Mouse (Mus musculus): Measurements from ENCODE around the gene Gm11992. TPM values are rescaled to one million over a fixed set of nuclear protein-coding genes. Genes with fewer than 3 reads are reported as not detected.

The Gm11992 gene
- 0.40 and 0.43 TPM in 2 replicates for polyA plus RNA-seq (2012; rRNA removed)

DNA sequence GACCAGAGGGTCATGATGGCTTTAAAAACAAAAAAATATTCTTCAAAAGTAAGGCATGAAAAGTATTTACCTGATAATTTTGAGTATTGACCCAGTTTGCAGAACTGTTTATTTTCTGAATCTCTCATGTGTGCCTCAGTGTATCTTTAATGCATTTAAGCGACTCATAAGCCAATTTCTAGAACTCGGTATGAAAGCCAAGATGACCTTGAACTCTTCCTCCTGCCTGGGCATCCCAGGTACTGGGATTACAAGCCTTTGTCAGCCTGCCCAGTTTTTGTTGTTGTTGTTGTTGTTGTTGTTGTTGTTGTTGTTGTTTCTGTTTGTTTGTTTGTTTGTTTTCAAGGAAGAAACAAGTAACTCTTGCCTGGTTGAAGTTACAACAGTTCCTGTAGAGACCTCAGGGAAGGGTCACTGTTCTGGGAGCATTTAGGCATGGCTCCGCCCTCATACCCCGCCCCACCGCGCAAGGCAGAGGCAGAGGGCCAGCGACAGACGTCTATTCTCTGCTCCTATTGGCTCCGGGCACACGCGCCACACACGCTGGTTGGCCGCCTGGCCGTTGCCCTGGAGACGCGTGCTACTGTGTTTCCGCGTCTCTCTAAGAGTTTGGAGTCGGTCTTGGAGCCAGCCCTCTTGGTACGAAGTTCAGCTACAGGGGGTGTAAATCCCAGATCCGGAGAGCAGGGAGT lies at the start of gene Gm11992:
TSS of gene Gm11992 (plus strand) at position 584 of the 692 bp plus-strand sequence.
- peak within 1 kb of the TSS; percentile 5 for H3K4me3 ChIP-seq (ENCODE audit: control insufficient read depth, insufficient read depth, low read length)
- TF ChIP-seq CTCF (IDR thresholded peaks at IDR 0.05; ENCODE audit: borderline replicate concordance, control insufficient read depth, extremely low read depth, insufficient read depth, low read length, poor library complexity): no peak
- no peak for TF ChIP-seq POLR2A (IDR thresholded peaks at IDR 0.05; ENCODE audit: control insufficient read depth, extremely low read depth, insufficient read depth, low read length, poor library complexity)
- peaks cover 9% of the 10 kb centered on the region for H3K4me1 ChIP-seq (replicated peaks; ENCODE audit: control insufficient read depth, insufficient read depth, low read length)
- H3K27me3 ChIP-seq (ENCODE audit: control insufficient read depth, insufficient read depth, low read length): no peaks in the 10 kb centered on the region; the same call in 1 of the 2 replicates
- peak; percentile 65 for DNase-seq
- H3K36me3 ChIP-seq (ENCODE audit: control insufficient read depth, insufficient read depth, low read length): no peaks in the 10 kb centered on the region
- 7% methylated on average over 21 of the region's 21 CpGs for WGBS
- H3K27ac ChIP-seq (ENCODE audit: control insufficient read depth, insufficient read depth, low read length): no peak within 1 kb of the TSS

DNA sequence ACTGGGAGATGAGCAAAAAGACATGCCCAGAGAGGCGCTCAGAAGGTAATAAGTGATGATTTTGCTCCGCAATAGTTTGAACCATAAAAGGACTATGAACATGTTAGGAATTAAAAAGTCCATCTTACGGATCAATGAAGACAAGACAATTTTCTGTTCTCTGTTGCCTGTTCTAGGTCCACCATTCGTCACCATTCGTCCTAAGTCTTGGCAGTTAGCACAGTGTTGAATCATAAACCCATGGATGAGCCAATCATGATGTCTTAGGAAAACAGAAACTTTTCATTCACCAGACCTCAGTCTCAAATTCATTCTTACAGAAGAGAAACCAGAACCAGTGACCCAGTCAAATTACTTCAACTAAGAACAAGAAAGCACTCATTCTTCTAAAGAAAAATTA lies 39.6 kb upstream of the Gm11992 start:
- peaks cover 12% of the 10 kb centered on the region for H3K36me3 ChIP-seq (ENCODE audit: control insufficient read depth, insufficient read depth, low read length)
- DNase-seq: no peak
- no peak overlapping the region for H3K27ac ChIP-seq (ENCODE audit: control insufficient read depth, insufficient read depth, low read length)
- H3K27me3 ChIP-seq (ENCODE audit: control insufficient read depth, insufficient read depth, low read length): no peaks in the 10 kb centered on the region
- no peak for TF ChIP-seq CTCF (IDR thresholded peaks at IDR 0.05; ENCODE audit: borderline replicate concordance, control insufficient read depth, extremely low read depth, insufficient read depth, low read length, poor library complexity)
- no peak overlapping the region for H3K4me3 ChIP-seq (ENCODE audit: control insufficient read depth, insufficient read depth, low read length)
- H3K4me1 ChIP-seq (replicated peaks; ENCODE audit: control insufficient read depth, insufficient read depth, low read length): no peaks in the 10 kb centered on the region
- WGBS: 99% methylated on average over 5 of the region's 5 CpGs

DNA sequence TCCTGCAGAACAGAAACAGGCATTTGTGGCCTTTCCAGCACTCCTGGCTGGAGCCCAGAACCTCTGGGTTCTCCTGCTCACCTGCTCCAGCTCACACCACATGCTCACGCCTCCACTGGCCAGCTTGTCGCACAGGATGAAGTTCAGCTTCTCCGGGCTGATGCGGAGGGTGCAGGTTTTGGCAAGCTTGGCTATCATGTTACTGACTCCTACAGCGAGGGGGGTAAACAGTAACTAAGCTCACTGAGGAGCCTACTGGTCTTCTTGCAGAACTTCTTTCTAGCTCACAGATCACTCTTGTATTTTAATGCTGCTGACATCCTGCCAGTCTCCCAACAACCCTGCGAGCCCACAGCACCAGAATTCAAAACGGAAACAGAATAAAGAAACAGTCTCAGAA lies 38.0 kb upstream of the Gm11992 start:
- DNase-seq: no peak
- WGBS: 3% methylated on average over 7 of the region's 7 CpGs
- TF ChIP-seq CTCF (IDR thresholded peaks at IDR 0.05; ENCODE audit: borderline replicate concordance, control insufficient read depth, extremely low read depth, insufficient read depth, low read length, poor library complexity) (no peak), POLR2A (IDR thresholded peaks at IDR 0.05; ENCODE audit: control insufficient read depth, extremely low read depth, insufficient read depth, low read length, poor library complexity) (no peak)

GRCm38 (mm10) chr11:9010853-9011339 lies 37.5 kb upstream of the Gm11992 start, which contains the start of gene Hus1:
Hus1 (minus strand) TSS chr11:9011191.
- DNase-seq: peak; percentile 79
- peak within 1 kb of the TSS; percentile 13 for H3K27ac ChIP-seq (ENCODE audit: control insufficient read depth, insufficient read depth, low read length)
- TF ChIP-seq CTCF (IDR thresholded peaks at IDR 0.05; ENCODE audit: borderline replicate concordance, control insufficient read depth, extremely low read depth, insufficient read depth, low read length, poor library complexity): no peak
- no peak; the same call in 1 of the 2 replicates for TF ChIP-seq POLR2A (IDR thresholded peaks at IDR 0.05; ENCODE audit: control insufficient read depth, extremely low read depth, insufficient read depth, low read length, poor library complexity)
- H3K4me1 ChIP-seq (replicated peaks; ENCODE audit: control insufficient read depth, insufficient read depth, low read length): no peaks in the 10 kb centered on the region
- H3K27me3 ChIP-seq (ENCODE audit: control insufficient read depth, insufficient read depth, low read length): no peaks in the 10 kb centered on the region
- peaks cover under 1% of the 10 kb centered on the region for H3K36me3 ChIP-seq (ENCODE audit: control insufficient read depth, insufficient read depth, low read length)
- under 1% methylated on average over 43 of the region's 43 CpGs for WGBS
- peak within 1 kb of the TSS; percentile 76 for H3K4me3 ChIP-seq (ENCODE audit: control insufficient read depth, insufficient read depth, low read length)

More for the DNA sequence above, 38.0 kb upstream of the Gm11992 start:
- Histone ChIP-seq H3K4me3 (ENCODE audit: control insufficient read depth, insufficient read depth, low read length) (peak overlapping the region; percentile 76), H3K4me1 (replicated peaks; ENCODE audit: control insufficient read depth, insufficient read depth, low read length) (no peaks in the 10 kb centered on the region), H3K36me3 (ENCODE audit: control insufficient read depth, insufficient read depth, low read length) (peaks cover 6% of the 10 kb centered on the region), H3K27me3 (ENCODE audit: control insufficient read depth, insufficient read depth, low read length) (no peaks in the 10 kb centered on the region), H3K27ac (ENCODE audit: control insufficient read depth, insufficient read depth, low read length) (peak overlapping the region; percentile 13; the same call in 1 of the 2 replicates)

DNA sequence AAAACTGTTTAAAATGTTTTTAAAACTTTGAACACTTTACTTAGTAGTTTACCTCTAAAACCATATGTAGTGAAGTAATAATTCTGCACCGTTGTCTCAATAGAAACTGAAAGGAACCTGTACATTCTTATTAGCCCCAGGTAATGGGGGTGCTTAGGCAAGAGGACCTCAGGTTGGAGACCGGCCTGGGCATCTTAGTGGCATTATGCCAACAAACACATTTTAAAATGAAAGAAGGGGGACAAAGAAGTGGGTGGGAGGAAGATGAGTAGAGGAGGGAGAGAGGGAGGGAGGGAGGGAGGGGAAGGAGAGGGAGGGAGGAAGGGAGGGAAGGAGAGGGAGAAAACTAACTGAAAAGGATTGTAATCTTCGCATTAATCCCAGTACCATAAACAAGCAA lies 37.0 kb upstream of the Gm11992 start:
- Histone ChIP-seq H3K27me3 (ENCODE audit: control insufficient read depth, insufficient read depth, low read length) (no peaks in the 10 kb centered on the region), H3K4me3 (ENCODE audit: control insufficient read depth, insufficient read depth, low read length) (peak overlapping the region; percentile 76), H3K27ac (ENCODE audit: control insufficient read depth, insufficient read depth, low read length) (no peak overlapping the region), H3K36me3 (ENCODE audit: control insufficient read depth, insufficient read depth, low read length) (no peaks in the 10 kb centered on the region), H3K4me1 (replicated peaks; ENCODE audit: control insufficient read depth, insufficient read depth, low read length) (no peaks in the 10 kb centered on the region)
- no peak for DNase-seq
- no peak for TF ChIP-seq CTCF (IDR thresholded peaks at IDR 0.05; ENCODE audit: borderline replicate concordance, control insufficient read depth, extremely low read depth, insufficient read depth, low read length, poor library complexity)
- no peak for TF ChIP-seq POLR2A (IDR thresholded peaks at IDR 0.05; ENCODE audit: control insufficient read depth, extremely low read depth, insufficient read depth, low read length, poor library complexity)
- 4% methylated on average over 3 of the region's 3 CpGs for WGBS

- DNase-seq: no peak
- no peak for TF ChIP-seq POLR2A (IDR thresholded peaks at IDR 0.05; ENCODE audit: control insufficient read depth, extremely low read depth, insufficient read depth, low read length, poor library complexity)
- TF ChIP-seq CTCF (IDR thresholded peaks at IDR 0.05; ENCODE audit: borderline replicate concordance, control insufficient read depth, extremely low read depth, insufficient read depth, low read length, poor library complexity): no peak
- no peaks in the 10 kb centered on the region for H3K36me3 ChIP-seq (ENCODE audit: control insufficient read depth, insufficient read depth, low read length)
Measured at GRCm38 (mm10) chr11:9014740-9015139, 33.7 kb upstream of the Gm11992 start.

More at GRCm38 (mm10) chr11:9014740-9015139, 33.7 kb upstream of the Gm11992 start:
- H3K27me3 ChIP-seq (ENCODE audit: control insufficient read depth, insufficient read depth, low read length): no peaks in the 10 kb centered on the region
- WGBS: 91% methylated on average over 3 of the region's 3 CpGs
- no peaks in the 10 kb centered on the region for H3K4me1 ChIP-seq (replicated peaks; ENCODE audit: control insufficient read depth, insufficient read depth, low read length)
- no peak overlapping the region for H3K27ac ChIP-seq (ENCODE audit: control insufficient read depth, insufficient read depth, low read length)
- H3K4me3 ChIP-seq (ENCODE audit: control insufficient read depth, insufficient read depth, low read length): no peak overlapping the region
